Mouse (Mus musculus) heart, adult 2 months (tissue): ENCODE data around the gene Irak2. TPM values are rescaled to one million over a fixed set of nuclear protein-coding genes. Genes with fewer than 3 reads are reported as not detected.

Experiments
- DNase-seq, 2 experiments: peaks; one replicate each; pipeline ENCODE4 v3.0.0; 2021
- H3K27ac ChIP-seq: fragments of 200-600 bp; 2 replicates; pipeline ENCODE4 v1.8.1; 2022
- H3K27me3 ChIP-seq: fragments of 200-500 bp; 2 replicates; pipeline ENCODE4 v1.6.1; 2012; ENCODE audit warnings: mild to moderate bottlenecking, low read length, inconsistent platforms, mixed read lengths; ENCODE audit not compliant: control insufficient read depth, insufficient read depth
- H3K36me3 ChIP-seq: fragments of 200-500 bp; 2 replicates; pipeline ENCODE4 v1.6.1; 2012; ENCODE audit warnings: low read length, inconsistent platforms; ENCODE audit not compliant: control insufficient read depth, insufficient read depth
- H3K4me1 ChIP-seq: fragments of 200-500 bp; 2 replicates; pipeline ENCODE4 v1.6.1; 2011; ENCODE audit warnings: low read length; ENCODE audit not compliant: control insufficient read depth, insufficient read depth
- H3K4me3 ChIP-seq: fragments of 200-600 bp; 2 replicates; pipeline ENCODE4 v1.8.1; 2022
- H3K79me2 ChIP-seq: fragments of 200-500 bp; replicated peaks from 2 replicates; pipeline ENCODE4 v1.6.1; 2012; ENCODE audit warnings: mild to moderate bottlenecking, inconsistent platforms, low read length, moderate library complexity, mixed read lengths; ENCODE audit not compliant: control insufficient read depth, insufficient read depth
- H3K9ac ChIP-seq: fragments of 200-500 bp; 2 replicates; pipeline ENCODE4 v1.6.1; 2012; ENCODE audit warnings: low read depth, mild to moderate bottlenecking, control low read depth, inconsistent platforms, low read length, mixed read lengths
- CTCF ChIP-seq: fragments of 200-600 bp; IDR thresholded peaks from 2 replicates; pipeline ENCODE4 v1.8.1; 2022; ENCODE audit warnings: antibody characterized with exemption, mild to moderate bottlenecking, moderate library complexity
- EP300 ChIP-seq: fragments of 200-500 bp; IDR thresholded peaks from 2 replicates; pipeline ENCODE4 v1.6.1; 2011; ENCODE audit warnings: low read depth, low read length, control low read depth; ENCODE audit not compliant: insufficient read depth
- POLR2A ChIP-seq: fragments of 200-500 bp; IDR thresholded peaks from 2 replicates; pipeline ENCODE4 v1.6.1; 2011; ENCODE audit warnings: mild to moderate bottlenecking, low read depth, low read length, control low read depth; ENCODE audit not compliant: insufficient read depth
- WGBS: fragments of 180-500 bp; shearing (Covaris S2); methylation state at CpG from one replicate; pipeline ENCODE4 v1.1.7; 2018; 5-methylcytosine and 5-hydroxymethylcytosine counted together
- intact Hi-C: fragments of 180-260 bp; cut with DNase I; formaldehyde crosslinking; loops from one replicate; pipeline ENCODE4 v1.15.1; 2025
- long read RNA-seq: library from polyadenylated mRNA; stranded (forward); transcript quantifications from one replicate; pipeline ENCODE4 v2.0.0, GENCODE M21; 2021
- polyA plus RNA-seq: library from polyadenylated mRNA; depleted of rRNA; stranded (reverse); fragments of >200 nt; gene quantifications from 2 replicates; pipeline ENCODE4 v1.2.3, GENCODE M21; 2012; rRNA removed
- total RNA-seq, 2 experiments: library from RNA; stranded (reverse); gene quantifications; 2 replicates each; pipeline ENCODE4 v1.2.3; 2021

Gene Irak2
- total RNA-seq (10 to 100 TPM; 10.4 to 13.6 TPM), polyA plus RNA-seq (12.5 and 12.9 TPM in 2 replicates)
- long read RNA-seq, partial matches to known transcripts = 0 of 4 reads
- long read RNA-seq, other reads (novel, unspliced or antisense) = 0 of 4 reads

GRCm38 (mm10) chr6:113638302-113639040, at the start of gene Irak2:
Gene Irak2 (plus strand): TSS chr6:113638467.
- intact Hi-C loops = loop anchor here (1.0 to 10.0 kb wide), 5 partner anchors 20 to 436 kb away; no protein-coding TSS in a partner anchor
- 6% methylated on average over 37 of the region's 37 CpGs for WGBS
- peaks cover 1% of the 10 kb centered on the region; the same call in 1 of the 2 replicates for H3K79me2 ChIP-seq
- DNase-seq = peak; percentile 96 to 97
- peak within 1 kb of the TSS; percentile 80 for H3K4me3 ChIP-seq
- peak within 1 kb of the TSS; percentile 85 for H3K27ac ChIP-seq
- no peaks in the 10 kb centered on the region for H3K36me3 ChIP-seq
- H3K27me3 ChIP-seq = no peaks in the 10 kb centered on the region
- peak; percentile 94 for TF ChIP-seq POLR2A
- TF ChIP-seq EP300 = peak; percentile 90; the same call in 1 of the 2 replicates
- no peak; the same call in none of the 2 replicates for TF ChIP-seq CTCF
- H3K9ac ChIP-seq = peak within 1 kb of the TSS; percentile 86
- H3K4me1 ChIP-seq = peaks cover 7% of the 10 kb centered on the region

GRCm38 (mm10) chr6:113592637-113593036, 45.6 kb upstream of the Irak2 start:
- no peak overlapping the region for H3K9ac ChIP-seq

GRCm38 (mm10) chr6:113597945-113598344, 40.3 kb upstream of the Irak2 start:
- Histone ChIP-seq H3K79me2 (no peaks in the 10 kb centered on the region), H3K27ac (no peak overlapping the region), H3K36me3 (no peaks in the 10 kb centered on the region), H3K4me1 (no peaks in the 10 kb centered on the region), H3K27me3 (no peaks in the 10 kb centered on the region), H3K4me3 (no peak overlapping the region), H3K9ac (no peak overlapping the region)
- intact Hi-C loops = no loop called here
- DNase-seq = no peak
- TF ChIP-seq CTCF = no peak
- TF ChIP-seq EP300 = no peak
- TF ChIP-seq POLR2A = no peak
- WGBS = 90% methylated on average over 4 of the region's 4 CpGs

More at GRCm38 (mm10) chr6:113592637-113593036, 45.6 kb upstream of the Irak2 start:
- no peak for DNase-seq
- Histone ChIP-seq H3K27me3 (no peaks in the 10 kb centered on the region), H3K27ac (no peak overlapping the region), H3K4me1 (no peaks in the 10 kb centered on the region), H3K4me3 (no peak overlapping the region), H3K36me3 (no peaks in the 10 kb centered on the region), H3K79me2 (no peaks in the 10 kb centered on the region)
- 92% methylated on average over 2 of the region's 2 CpGs for WGBS
- intact Hi-C loops = no loop called here
- TF ChIP-seq EP300 (no peak), POLR2A (no peak), CTCF (no peak)

GRCm38 (mm10) chr6:113599833-113600232, 38.4 kb upstream of the Irak2 start:
- TF ChIP-seq CTCF (no peak), EP300 (no peak), POLR2A (no peak)
- no peak overlapping the region for H3K27ac ChIP-seq
- no peak overlapping the region for H3K4me3 ChIP-seq
- H3K79me2 ChIP-seq = no peaks in the 10 kb centered on the region
- no peaks in the 10 kb centered on the region for H3K4me1 ChIP-seq
- no peaks in the 10 kb centered on the region for H3K27me3 ChIP-seq
- DNase-seq = no peak
- intact Hi-C loops = loop anchor here (5.0 kb wide), 1 partner anchor 68 kb away; the partner anchor contains the start of genes Emc3 and Fancd2
- WGBS = 64% methylated on average over 5 of the region's 5 CpGs
- no peaks in the 10 kb centered on the region for H3K36me3 ChIP-seq
- H3K9ac ChIP-seq = no peak overlapping the region

GRCm38 (mm10) chr6:113600543-113601139, 37.6 kb upstream of the Irak2 start, which contains the start of gene Fancd2os:
Gene Fancd2os (minus strand): TSS chr6:113600715.
- DNase-seq = no peak
- Histone ChIP-seq H3K36me3 (no peaks in the 10 kb centered on the region), H3K4me1 (no peaks in the 10 kb centered on the region), H3K27me3 (no peaks in the 10 kb centered on the region), H3K9ac (no peak within 1 kb of the TSS), H3K27ac (no peak within 1 kb of the TSS), H3K4me3 (no peak within 1 kb of the TSS), H3K79me2 (0 out of 2 replicates have a peak, but pooled peaks cover 2% of the 10 kb centered on the region)
- TF ChIP-seq POLR2A (no peak), EP300 (no peak), CTCF (no peak)
- intact Hi-C loops = loop anchor here (5.0 kb wide), 1 partner anchor 68 kb away; the partner anchor contains the start of genes Emc3 and Fancd2
- 63% methylated on average over 23 of the region's 23 CpGs for WGBS

- Histone ChIP-seq H3K79me2 (peaks cover 5% of the 10 kb centered on the region), H3K4me1 (peaks cover 4% of the 10 kb centered on the region), H3K27ac (no peak overlapping the region), H3K27me3 (no peaks in the 10 kb centered on the region), H3K4me3 (no peak overlapping the region), H3K36me3 (0 out of 2 replicates have a peak, but pooled peaks cover 2% of the 10 kb centered on the region), H3K9ac (no peak overlapping the region)
- DNase-seq = no peak
- intact Hi-C loops = loop anchor here (5.0 kb wide), 1 partner anchor 71 kb away; the partner anchor contains the start of genes Emc3 and Fancd2
- no peak for TF ChIP-seq EP300
- TF ChIP-seq CTCF = no peak
- no peak for TF ChIP-seq POLR2A
- 91% methylated on average over 6 of the region's 6 CpGs for WGBS
Observed at GRCm38 (mm10) chr6:113602821-113603220, 35.4 kb upstream of the Irak2 start.
